Mouse (Mus musculus) heart, embryonic 15.5 days (tissue): Measurements from ENCODE around the gene Dnal4. TPM values are rescaled to one million over a fixed set of nuclear protein-coding genes. Genes with fewer than 3 reads are reported as not detected.

Experiments
- ATAC-seq: fragments of 200-750 bp; cut with Nextera tagmentation; replicated peaks from 2 replicates; pipeline ENCODE4 v1.8.0; 2017; ENCODE audit warnings: low read depth, moderate TSS enrichment; ENCODE audit not compliant: insufficient number of reproducible peaks, insufficient read depth, low FRiP score
- H3K27ac ChIP-seq: fragments of 300-500 bp; sonication (generic); 2 replicates; pipeline ENCODE4 v1.5.1; 2015; ENCODE audit warnings: mild to moderate bottlenecking, inconsistent platforms
- H3K27me3 ChIP-seq: fragments of 300-500 bp; sonication (generic); 2 replicates; pipeline ENCODE4 v1.6.1; 2015; ENCODE audit warnings: inconsistent platforms
- H3K36me3 ChIP-seq: fragments of 300-500 bp; sonication (generic); 2 replicates; pipeline ENCODE4 v1.6.1; 2015; ENCODE audit warnings: mild to moderate bottlenecking, inconsistent platforms
- H3K4me1 ChIP-seq: fragments of 300-500 bp; sonication (generic); replicated peaks from 2 replicates; pipeline ENCODE4 v1.6.1; 2015; ENCODE audit warnings: inconsistent platforms
- H3K4me2 ChIP-seq: fragments of 300-500 bp; sonication (generic); 2 replicates; pipeline ENCODE4 v1.6.1; 2015; ENCODE audit warnings: inconsistent platforms, mild to moderate bottlenecking, moderate library complexity
- H3K4me3 ChIP-seq: fragments of 300-500 bp; sonication (generic); 2 replicates; pipeline ENCODE4 v1.5.1; 2015; ENCODE audit warnings: mild to moderate bottlenecking, inconsistent platforms
- H3K9ac ChIP-seq: fragments of 300-500 bp; sonication (generic); 2 replicates; pipeline ENCODE4 v1.6.1; 2015; ENCODE audit warnings: mild to moderate bottlenecking, inconsistent platforms
- H3K9me3 ChIP-seq: fragments of 300-500 bp; sonication (generic); replicated peaks from 2 replicates; pipeline ENCODE4 v1.6.1; 2016; ENCODE audit warnings: inconsistent platforms
- WGBS: fragments of 180-500 bp; shearing (Covaris S2); methylation state at CpG from one replicate; pipeline ENCODE4 v1.1.7; 2015; ENCODE audit warnings: mixed read lengths; 5-methylcytosine and 5-hydroxymethylcytosine counted together
- polyA plus RNA-seq: library from polyadenylated mRNA; unstranded; fragments of >200 nt; fragmentation: Nextera tagmentation; extraction: Ambion mirVana; gene quantifications from 2 replicates; pipeline ENCODE4 v1.2.1, GENCODE M21; 2015

The Dnal4 gene
- polyA plus RNA-seq, 1 experiment from 2014 or later, result 37.2 TPM

GRCm38 (mm10) chr15:79810061-79810460, 32.4 kb upstream of the Dnal4 start:
- Histone ChIP-seq H3K9me3 (no peaks in the 10 kb centered on the region), H3K27ac (no peak overlapping the region), H3K27me3 (peaks cover 55% of the 10 kb centered on the region), H3K36me3 (no peaks in the 10 kb centered on the region), H3K4me3 (no peak overlapping the region), H3K9ac (no peak overlapping the region), H3K4me1 (peaks cover 1% of the 10 kb centered on the region), H3K4me2 (no peak overlapping the region)
- no peak for ATAC-seq
- 55% methylated on average over 3 of the region's 3 CpGs for WGBS

- Histone ChIP-seq H3K36me3 (no peaks in the 10 kb centered on the region), H3K4me3 (no peak overlapping the region), H3K4me2 (no peak overlapping the region), H3K4me1 (peaks cover 15% of the 10 kb centered on the region), H3K27ac (no peak overlapping the region), H3K9me3 (no peaks in the 10 kb centered on the region), H3K27me3 (peaks cover 65% of the 10 kb centered on the region), H3K9ac (no peak overlapping the region)
- no peak for ATAC-seq
- WGBS, result 50% methylated on average over 5 of the region's 5 CpGs
These were observed 31.0 kb upstream of the Dnal4 start for GRCm38 (mm10) chr15:79808658-79809057.

GRCm38 (mm10) chr15:79808114-79808513, 30.5 kb upstream of the Dnal4 start:
- peaks cover 71% of the 10 kb centered on the region for H3K27me3 ChIP-seq

GRCm38 (mm10) chr15:79807050-79807449, 29.4 kb upstream of the Dnal4 start:
- H3K27ac ChIP-seq, result no peak overlapping the region
- no peaks in the 10 kb centered on the region for H3K36me3 ChIP-seq
- no peak overlapping the region for H3K4me2 ChIP-seq
- H3K4me1 ChIP-seq, result peaks cover 19% of the 10 kb centered on the region
- no peak overlapping the region for H3K4me3 ChIP-seq
- WGBS, result 25% methylated on average over 1 of the region's 1 CpGs
- H3K27me3 ChIP-seq, result peaks cover 80% of the 10 kb centered on the region
- no peak for ATAC-seq
- no peak overlapping the region for H3K9ac ChIP-seq
- no peaks in the 10 kb centered on the region for H3K9me3 ChIP-seq

More at GRCm38 (mm10) chr15:79808114-79808513, 30.5 kb upstream of the Dnal4 start:
- Histone ChIP-seq H3K9me3 (no peaks in the 10 kb centered on the region), H3K4me3 (no peak overlapping the region), H3K9ac (no peak overlapping the region), H3K36me3 (no peaks in the 10 kb centered on the region), H3K4me1 (peaks cover 19% of the 10 kb centered on the region), H3K27ac (no peak overlapping the region), H3K4me2 (no peak overlapping the region)
- ATAC-seq, result no peak
- WGBS, result 30% methylated on average over 5 of the region's 5 CpGs

GRCm38 (mm10) chr15:79805246-79805645, 27.6 kb upstream of the Dnal4 start:
- Histone ChIP-seq H3K4me2 (peak overlapping the region; percentile 97), H3K27ac (no peak overlapping the region), H3K9ac (no peak overlapping the region), H3K4me3 (peak overlapping the region; percentile 67), H3K27me3 (peaks cover 88% of the 10 kb centered on the region), H3K36me3 (no peaks in the 10 kb centered on the region), H3K9me3 (no peaks in the 10 kb centered on the region), H3K4me1 (peaks cover 19% of the 10 kb centered on the region)
- no peak for ATAC-seq
- WGBS, result 28% methylated on average over 8 of the region's 8 CpGs

- H3K9me3 ChIP-seq, result no peaks in the 10 kb centered on the region
- H3K9ac ChIP-seq, result peak within 1 kb of the TSS; percentile 63
- H3K27me3 ChIP-seq, result peaks cover 91% of the 10 kb centered on the region
- H3K27ac ChIP-seq, result no peak within 1 kb of the TSS
- H3K4me1 ChIP-seq, result peaks cover 19% of the 10 kb centered on the region
- H3K4me3 ChIP-seq, result peak within 1 kb of the TSS; percentile 67
- WGBS, result under 1% methylated on average over 69 of the region's 91 CpGs
- ATAC-seq, result peak; percentile 72
- peak within 1 kb of the TSS; percentile 97 for H3K4me2 ChIP-seq
- H3K36me3 ChIP-seq, result no peaks in the 10 kb centered on the region
These were observed 26.9 kb upstream of the Dnal4 start, which contains the start of gene Nptxr for GRCm38 (mm10) chr15:79804352-79805071. Nptxr (minus strand) TSS chr15:79804766.

- Histone ChIP-seq H3K9ac (peak overlapping the region; percentile 63), H3K27me3 (peaks cover 88% of the 10 kb centered on the region), H3K4me3 (peak overlapping the region; percentile 67), H3K36me3 (no peaks in the 10 kb centered on the region), H3K27ac (no peak overlapping the region), H3K4me2 (peak overlapping the region; percentile 97), H3K9me3 (no peaks in the 10 kb centered on the region), H3K4me1 (peaks cover 19% of the 10 kb centered on the region)
- ATAC-seq, result peak; percentile 66
- WGBS, result 5% methylated on average over 81 of the region's 81 CpGs
These were observed 26.1 kb upstream of the Dnal4 start for GRCm38 (mm10) chr15:79803533-79804351.

GRCm38 (mm10) chr15:79802304-79802703, 24.7 kb upstream of the Dnal4 start:
- WGBS, result 45% methylated on average over 4 of the region's 4 CpGs
- Histone ChIP-seq H3K4me2 (no peak overlapping the region), H3K27ac (no peak overlapping the region), H3K9me3 (no peaks in the 10 kb centered on the region), H3K9ac (no peak overlapping the region), H3K27me3 (peaks cover 79% of the 10 kb centered on the region), H3K4me3 (no peak overlapping the region), H3K4me1 (peaks cover 19% of the 10 kb centered on the region), H3K36me3 (no peaks in the 10 kb centered on the region)
- ATAC-seq, result no peak

GRCm38 (mm10) chr15:79801646-79802045, 24.0 kb upstream of the Dnal4 start:
- WGBS, result 56% methylated on average over 2 of the region's 2 CpGs
- Histone ChIP-seq H3K9me3 (no peaks in the 10 kb centered on the region), H3K27me3 (peaks cover 73% of the 10 kb centered on the region), H3K4me1 (peaks cover 19% of the 10 kb centered on the region), H3K36me3 (no peaks in the 10 kb centered on the region), H3K27ac (no peak overlapping the region), H3K4me2 (no peak overlapping the region), H3K4me3 (no peak overlapping the region), H3K9ac (no peak overlapping the region)
- no peak for ATAC-seq

- no peak overlapping the region for H3K27ac ChIP-seq
- ATAC-seq, result no peak
- H3K9ac ChIP-seq, result no peak overlapping the region
- no peaks in the 10 kb centered on the region for H3K36me3 ChIP-seq
- H3K9me3 ChIP-seq, result no peaks in the 10 kb centered on the region
- H3K4me2 ChIP-seq, result no peak overlapping the region
- peaks cover 19% of the 10 kb centered on the region for H3K4me1 ChIP-seq
- peaks cover 67% of the 10 kb centered on the region for H3K27me3 ChIP-seq
- no peak overlapping the region for H3K4me3 ChIP-seq
- WGBS, result 57% methylated on average over 11 of the region's 11 CpGs
These were observed 23.1 kb upstream of the Dnal4 start for GRCm38 (mm10) chr15:79800701-79801100.

GRCm38 (mm10) chr15:79798591-79798990, 20.9 kb upstream of the Dnal4 start:
- Histone ChIP-seq H3K4me2 (no peak overlapping the region), H3K27ac (no peak overlapping the region), H3K4me3 (no peak overlapping the region), H3K9ac (no peak overlapping the region), H3K27me3 (peaks cover 63% of the 10 kb centered on the region), H3K9me3 (no peaks in the 10 kb centered on the region), H3K36me3 (no peaks in the 10 kb centered on the region), H3K4me1 (peaks cover 3% of the 10 kb centered on the region)
- WGBS, result 79% methylated on average over 10 of the region's 10 CpGs
- ATAC-seq, result no peak
